Mouse (Mus musculus): ENCODE measurements around the gene AC129217.1.

DNA sequence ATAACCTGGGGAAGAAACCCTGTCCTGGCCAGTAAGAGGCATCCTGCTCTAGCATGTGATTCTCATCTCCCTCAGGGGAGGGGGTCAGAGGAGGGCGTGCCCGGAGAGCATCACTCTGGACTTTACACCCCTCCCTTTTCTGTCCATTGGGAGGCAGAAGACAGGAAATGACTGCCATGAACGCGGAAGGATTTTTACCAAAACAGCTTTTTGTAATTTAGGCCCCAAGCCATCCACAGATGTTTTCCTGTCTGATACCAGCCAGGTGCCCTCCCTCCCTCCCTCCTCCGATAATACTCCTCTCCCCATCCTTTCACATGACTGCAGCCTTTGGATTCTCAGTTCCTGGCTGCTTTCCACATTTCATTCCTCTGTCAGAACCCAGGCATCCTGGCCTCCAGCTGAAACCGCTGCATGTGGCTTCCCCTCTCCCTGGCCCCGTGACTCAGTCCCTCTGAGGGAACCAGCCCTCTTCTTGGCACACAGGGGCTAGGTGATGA is 20.9 kb downstream of the AC129217.1 start, which contains the start of gene Lrrn4cl:
- TF ChIP-seq CTCF (IDR thresholded peaks at IDR 0.05): no peak
- TF ChIP-seq EP300 (IDR thresholded peaks at IDR 0.05): no peak

Data from lung, postnatal 0 days (tissue).